Mouse (Mus musculus) lung, postnatal 0 days (tissue): ENCODE data around the gene Clybl.

Source experiments
- CTCF ChIP-seq: IDR thresholded peaks from 2 replicates; pipeline ENCODE4 v1.5.1; 2016; ENCODE audit warnings: antibody characterized with exemption, mild to moderate bottlenecking
- EP300 ChIP-seq: IDR thresholded peaks from 2 replicates; pipeline ENCODE4 v1.6.1; 2016; ENCODE audit warnings: antibody characterized with exemption, mild to moderate bottlenecking, control low read depth

DNA sequence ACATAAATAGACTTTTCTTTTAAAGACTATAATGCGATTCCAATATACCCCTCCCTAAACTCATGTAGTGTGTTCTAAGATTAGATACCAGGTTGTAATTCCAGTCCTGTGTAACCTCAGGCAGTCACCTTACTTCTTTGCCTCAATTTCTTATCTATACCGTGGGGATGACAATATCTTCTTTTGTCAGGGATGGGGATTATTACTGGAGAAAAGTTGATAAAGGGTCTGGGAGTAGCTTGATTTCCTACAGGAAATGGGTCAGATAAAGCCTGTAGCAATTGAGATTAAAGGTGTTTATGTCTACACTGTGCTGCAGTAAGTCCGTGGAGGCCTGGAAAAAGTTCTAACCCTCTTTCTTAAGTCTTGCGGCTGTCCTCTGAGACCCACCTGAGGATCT, 131.8 kb downstream of the Clybl start:
- no peak for TF ChIP-seq CTCF
- no peak for TF ChIP-seq EP300
